Mouse (Mus musculus) lung, embryonic 14.5 days (tissue): Measurements from ENCODE around the gene Cdc42ep4. TPM values are rescaled to one million over a fixed set of nuclear protein-coding genes. Genes with fewer than 3 reads are reported as not detected.

Experiments
- ATAC-seq: fragments of 200-750 bp; cut with Nextera tagmentation; 2 replicates; pipeline ENCODE4 v1.8.0; 2017; ENCODE audit warnings: mild to moderate bottlenecking, moderate TSS enrichment, moderate library complexity; ENCODE audit not compliant: insufficient read depth
- DNase-seq: peaks from one replicate; pipeline ENCODE4 v3.0.0-alpha.2; 2015
- H3K27ac ChIP-seq: fragments of 300-500 bp; sonication (generic); 2 replicates; pipeline ENCODE4 v1.5.1; 2014; ENCODE audit warnings: low read depth, mild to moderate bottlenecking, moderate library complexity
- H3K27me3 ChIP-seq: fragments of 300-500 bp; sonication (generic); 2 replicates; pipeline ENCODE4 v1.6.1; 2014; ENCODE audit warnings: low read length, control low read depth; ENCODE audit not compliant: insufficient read depth
- H3K36me3 ChIP-seq: fragments of 300-500 bp; sonication (generic); 2 replicates; pipeline ENCODE4 v1.6.1; 2014; ENCODE audit warnings: control low read depth; ENCODE audit not compliant: insufficient read depth
- H3K4me1 ChIP-seq: fragments of 300-500 bp; sonication (generic); 2 replicates; pipeline ENCODE4 v1.6.1; 2014; ENCODE audit warnings: antibody characterized with exemption, control low read depth; ENCODE audit not compliant: insufficient read depth
- H3K4me2 ChIP-seq: fragments of 300-500 bp; sonication (generic); 2 replicates; pipeline ENCODE4 v1.6.1; 2014; ENCODE audit warnings: mild to moderate bottlenecking
- H3K4me3 ChIP-seq: fragments of 300-500 bp; sonication (generic); 2 replicates; pipeline ENCODE4 v1.5.1; 2014; ENCODE audit warnings: low read depth, low read length
- H3K9ac ChIP-seq: fragments of 300-500 bp; sonication (generic); 2 replicates; pipeline ENCODE4 v1.6.1; 2014
- H3K9me3 ChIP-seq: fragments of 300-500 bp; sonication (generic); 2 replicates; pipeline ENCODE4 v1.6.1; 2016; ENCODE audit warnings: low read depth, low read length, control low read depth
- CTCF ChIP-seq: IDR thresholded peaks from 2 replicates; pipeline ENCODE4 v1.5.1; 2016; ENCODE audit warnings: antibody characterized with exemption, low read depth
- WGBS: fragments of 180-500 bp; shearing (Covaris S2); extraction: QIAGEN DNeasy Blood & Tissue Kit; methylation state at CpG from one replicate; pipeline ENCODE4 v1.1.7; 2014; 5-methylcytosine and 5-hydroxymethylcytosine counted together
- polyA plus RNA-seq: library from polyadenylated mRNA; unstranded; fragments of >200 nt; fragmentation: Nextera tagmentation; extraction: Ambion mirVana; gene quantifications from 2 replicates; pipeline ENCODE4 v1.2.1, GENCODE M21; 2014

The Cdc42ep4 gene
- polyA plus RNA-seq, 1 experiment from 2014 or later = 86.6 TPM

DNA sequence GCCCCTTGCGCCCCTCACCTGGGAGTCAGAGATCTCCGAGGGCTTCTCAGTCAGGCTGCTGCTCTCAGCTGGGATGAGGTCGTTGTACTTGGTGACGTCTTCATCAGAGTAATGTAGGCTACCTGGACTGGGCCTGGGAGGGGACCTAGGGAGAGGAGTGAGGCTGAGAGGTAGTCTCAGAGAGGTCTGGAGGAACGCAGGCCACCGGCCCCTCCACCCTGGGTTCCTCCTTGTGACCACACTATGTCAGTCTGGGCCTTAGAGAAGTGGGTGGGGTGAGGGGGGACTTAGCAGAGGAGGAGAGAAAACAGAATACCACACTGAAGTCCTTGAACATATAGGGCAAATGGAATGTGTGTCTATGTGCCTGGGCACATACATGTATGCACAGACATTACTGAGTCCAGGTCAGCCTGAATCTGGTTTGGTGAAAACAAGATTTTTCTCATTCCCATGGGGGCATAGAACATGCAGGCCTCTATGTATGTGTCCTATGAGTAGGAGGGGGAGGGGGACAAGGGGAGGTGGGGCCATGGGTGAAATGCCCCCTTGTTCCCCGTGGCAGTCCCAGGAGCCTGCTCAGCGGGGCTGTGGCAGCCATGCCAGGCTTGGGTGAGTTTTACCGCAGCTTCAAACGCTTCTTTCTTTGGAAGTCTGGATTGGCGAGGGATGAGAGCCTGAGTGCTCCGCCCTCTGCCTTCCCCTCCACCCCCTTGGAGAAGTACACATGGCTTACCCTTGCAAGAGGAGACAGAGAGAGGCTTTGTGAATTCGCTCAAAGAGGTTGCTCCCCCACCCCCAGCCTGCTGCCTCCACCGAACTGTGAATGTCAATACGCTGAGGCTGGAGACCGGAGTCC, 39.9 kb upstream of the Cdc42ep4 start:
- DNase-seq = peak; percentile 57
- H3K9ac ChIP-seq = no peak overlapping the region
- no peak overlapping the region for H3K4me3 ChIP-seq
- no peak for TF ChIP-seq CTCF
- H3K4me2 ChIP-seq = no peak overlapping the region
- no peaks in the 10 kb centered on the region for H3K9me3 ChIP-seq
- no peaks in the 10 kb centered on the region for H3K36me3 ChIP-seq
- peaks cover 33% of the 10 kb centered on the region for H3K4me1 ChIP-seq
- no peaks in the 10 kb centered on the region for H3K27me3 ChIP-seq
- no peak; the same call in 1 of the 2 replicates for ATAC-seq
- 44% methylated on average over 16 of the region's 16 CpGs for WGBS
- H3K27ac ChIP-seq = peak overlapping the region; percentile 81

DNA sequence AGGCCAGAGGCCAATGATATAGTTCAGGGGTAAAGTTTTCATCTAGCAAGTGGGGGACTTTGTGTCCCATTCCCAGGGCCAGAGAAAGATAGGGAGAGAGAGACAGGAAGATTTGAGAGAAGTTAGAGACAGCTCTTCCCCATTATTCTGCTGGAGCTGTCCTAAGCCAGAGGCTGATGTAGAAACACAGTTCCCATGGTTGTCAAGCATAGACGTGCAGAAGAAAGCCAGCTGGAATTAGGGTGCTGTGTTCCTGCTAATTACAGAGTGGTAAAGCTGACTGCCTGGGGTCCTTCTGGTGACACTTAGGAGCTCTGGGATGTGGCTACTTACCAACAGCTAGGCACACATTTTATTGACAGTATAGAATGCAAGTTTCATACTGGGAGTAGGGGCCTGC, 37.4 kb upstream of the Cdc42ep4 start:
- no peak for TF ChIP-seq CTCF
- no peaks in the 10 kb centered on the region for H3K27me3 ChIP-seq
- H3K9me3 ChIP-seq = no peaks in the 10 kb centered on the region
- 8% methylated on average over 1 of the region's 1 CpGs for WGBS
- ATAC-seq (peak; percentile 12; the same call in 1 of the 2 replicates), DNase-seq (peak; percentile 83)
- peak overlapping the region; percentile 16; the same call in 1 of the 2 replicates for H3K4me2 ChIP-seq
- H3K27ac ChIP-seq = peak overlapping the region; percentile 83
- H3K36me3 ChIP-seq = no peaks in the 10 kb centered on the region
- H3K9ac ChIP-seq = no peak overlapping the region
- no peak overlapping the region for H3K4me3 ChIP-seq
- peaks cover 49% of the 10 kb centered on the region for H3K4me1 ChIP-seq

DNA sequence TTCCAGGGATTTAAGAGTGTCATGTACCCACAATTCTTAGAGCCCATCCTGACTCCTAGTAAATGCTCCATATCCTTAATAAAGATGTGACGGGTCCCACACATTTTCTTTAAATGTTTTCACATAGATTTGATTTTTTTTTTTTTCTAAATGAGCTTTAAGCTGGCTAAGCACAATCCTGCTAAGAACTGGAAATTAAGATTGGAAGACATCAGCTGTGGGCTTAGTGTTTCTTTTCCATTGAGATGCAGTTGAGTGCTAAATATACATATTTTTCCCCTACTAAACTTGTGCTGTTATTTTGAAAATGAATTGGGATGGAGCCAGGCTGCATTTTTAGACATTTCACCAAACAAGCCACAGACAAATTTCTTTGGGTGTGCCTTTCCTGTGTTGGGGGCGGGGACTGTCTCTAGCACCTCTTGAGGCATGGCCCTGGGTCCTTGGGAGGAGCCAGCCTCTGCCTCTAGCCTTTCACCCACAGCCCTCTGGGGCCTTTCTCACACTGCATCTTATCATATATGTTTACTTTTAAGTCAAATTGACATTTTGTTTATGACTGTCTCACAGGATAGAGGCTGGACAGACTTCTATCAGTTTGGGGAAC, 36.6 kb upstream of the Cdc42ep4 start:
- Histone ChIP-seq H3K27me3 (no peaks in the 10 kb centered on the region), H3K9ac (no peak overlapping the region), H3K4me2 (peak overlapping the region; percentile 16; the same call in 1 of the 2 replicates), H3K4me1 (peaks cover 49% of the 10 kb centered on the region), H3K36me3 (no peaks in the 10 kb centered on the region), H3K4me3 (no peak overlapping the region), H3K9me3 (no peaks in the 10 kb centered on the region), H3K27ac (peak overlapping the region; percentile 83; the same call in 1 of the 2 replicates)
- peak; percentile 95 for DNase-seq
- ATAC-seq = peak; percentile 75
- 30% methylated on average over 2 of the region's 2 CpGs for WGBS
- no peak for TF ChIP-seq CTCF

DNA sequence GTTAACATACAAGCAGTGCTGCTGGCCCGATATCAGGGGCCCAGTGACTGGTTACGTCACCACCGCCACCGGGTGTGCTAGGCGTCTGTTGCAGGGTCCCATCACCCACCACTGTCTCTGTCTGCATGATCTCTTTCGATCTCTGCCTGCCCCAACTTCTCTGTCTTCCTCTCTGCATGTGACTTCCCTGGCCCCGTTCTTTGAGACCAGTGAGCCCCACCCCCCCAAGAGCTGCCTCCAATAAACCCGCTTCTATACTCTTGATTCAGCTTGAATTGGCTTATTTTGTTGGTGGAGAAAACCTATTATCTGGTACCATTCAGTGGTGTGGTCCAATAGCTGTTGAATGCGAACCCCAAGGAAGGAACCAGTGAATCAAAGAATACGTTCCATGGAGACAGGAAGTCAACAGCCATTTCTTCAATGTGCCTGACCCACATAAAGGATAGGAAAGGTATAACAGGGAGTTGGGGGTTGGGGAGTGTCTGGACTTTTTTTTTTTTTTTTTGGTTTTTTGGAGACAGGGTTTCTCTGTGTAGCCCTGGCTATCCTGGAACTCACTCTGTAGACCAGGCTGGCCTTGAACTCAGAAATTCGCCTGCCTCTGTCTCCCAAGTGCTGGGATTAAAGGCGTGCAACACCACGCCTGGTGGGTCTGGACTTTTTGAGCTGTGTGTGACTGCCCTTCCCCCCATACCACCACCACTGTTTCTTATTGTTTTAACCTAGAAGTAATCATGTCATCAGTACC, 35.9 kb upstream of the Cdc42ep4 start:
- H3K4me1 ChIP-seq = peaks cover 49% of the 10 kb centered on the region
- H3K9ac ChIP-seq = no peak overlapping the region
- no peak for TF ChIP-seq CTCF
- ATAC-seq (no peak), DNase-seq (no peak)
- no peaks in the 10 kb centered on the region for H3K27me3 ChIP-seq
- no peaks in the 10 kb centered on the region for H3K36me3 ChIP-seq
- no peaks in the 10 kb centered on the region for H3K9me3 ChIP-seq
- peak overlapping the region; percentile 80 for H3K27ac ChIP-seq
- WGBS = 70% methylated on average over 13 of the region's 13 CpGs
- no peak overlapping the region for H3K4me2 ChIP-seq
- no peak overlapping the region for H3K4me3 ChIP-seq

DNA sequence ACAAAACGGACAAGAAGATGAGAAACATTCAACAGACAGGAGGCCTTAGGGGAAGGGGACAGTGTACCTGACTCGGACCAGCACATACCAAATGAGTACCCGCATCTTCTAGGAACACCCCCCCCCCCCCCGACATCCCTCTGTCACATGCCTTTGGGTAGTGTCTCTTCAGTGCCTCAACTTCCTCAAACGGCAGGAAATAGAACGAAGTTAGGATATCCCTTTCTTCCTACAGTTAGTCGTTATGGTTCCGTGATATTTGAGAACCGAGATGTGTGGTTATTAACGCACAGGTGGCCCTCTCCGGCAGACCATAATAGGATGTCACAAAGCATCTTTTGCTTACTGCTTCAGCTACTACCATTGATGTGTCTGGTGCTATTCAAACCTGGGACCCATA, 35.3 kb upstream of the Cdc42ep4 start:
- Histone ChIP-seq H3K27me3 (no peaks in the 10 kb centered on the region), H3K9me3 (no peaks in the 10 kb centered on the region), H3K36me3 (no peaks in the 10 kb centered on the region), H3K27ac (peak overlapping the region; percentile 96), H3K4me2 (no peak overlapping the region; the same call in 1 of the 2 replicates), H3K9ac (no peak overlapping the region), H3K4me1 (peaks cover 53% of the 10 kb centered on the region), H3K4me3 (no peak overlapping the region)
- DNase-seq (no peak), ATAC-seq (no peak)
- WGBS = 75% methylated on average over 11 of the region's 11 CpGs
- no peak for TF ChIP-seq CTCF

DNA sequence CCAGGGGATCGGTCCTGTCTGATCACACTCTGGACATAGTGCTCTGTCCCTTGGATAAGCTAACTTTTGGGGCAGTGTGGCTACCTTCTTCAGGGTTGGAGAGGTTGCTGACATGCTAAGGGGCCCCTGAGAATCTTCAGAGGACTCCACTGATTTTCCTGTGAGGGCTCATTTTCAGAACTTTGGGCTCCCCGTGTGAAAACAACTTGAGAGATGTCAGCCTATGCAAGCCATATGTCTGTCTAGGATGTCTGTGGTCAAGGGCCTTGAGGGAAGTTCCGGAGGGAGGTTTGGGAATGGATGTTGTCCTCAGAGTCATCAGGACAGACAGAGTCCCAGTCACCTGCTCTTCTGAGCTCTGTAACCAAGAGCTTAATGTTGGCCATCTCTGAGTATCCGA, 34.7 kb upstream of the Cdc42ep4 start:
- H3K27me3 ChIP-seq = no peaks in the 10 kb centered on the region
- H3K9me3 ChIP-seq = no peaks in the 10 kb centered on the region
- WGBS = 33% methylated on average over 4 of the region's 4 CpGs
- peak overlapping the region; percentile 28 for H3K4me3 ChIP-seq
- no peaks in the 10 kb centered on the region for H3K36me3 ChIP-seq
- no peak for TF ChIP-seq CTCF
- peak overlapping the region; percentile 64 for H3K4me2 ChIP-seq
- DNase-seq = peak; percentile 30
- H3K9ac ChIP-seq = peak overlapping the region; percentile 45
- no peak for ATAC-seq
- H3K4me1 ChIP-seq = peaks cover 55% of the 10 kb centered on the region
- peak overlapping the region; percentile 96 for H3K27ac ChIP-seq
